Comparison of ENCODE assay signal across 16 mouse cellular contexts in genomic region chr8:81731332-81731731, GRCm38 (mm10).
"Had no signal": no experiment of that assay in that cellular context is flagged by ENCODE, and none has a peak within 500 bp of the region (broad histone marks: within the 10 kb centered on the region; RNA-seq: fewer than 3 reads in every experiment).

No protein-coding gene starts in this region.

- H3K36me3 ChIP-seq: neural tube, embryonic 13.5 days; neural tube, embryonic 15.5 days; stomach, embryonic 15.5 days had no signal

- H3K4me2 ChIP-seq: neural tube, embryonic 13.5 days; neural tube, embryonic 15.5 days; stomach, embryonic 15.5 days had no signal

- H3K27ac ChIP-seq: neural tube, embryonic 13.5 days; neural tube, embryonic 15.5 days; stomach, embryonic 15.5 days; stomach, postnatal 0 days had no signal

- H3K4me1 ChIP-seq: neural tube, embryonic 13.5 days; neural tube, embryonic 15.5 days; stomach, embryonic 15.5 days had no signal

- H3K4me3 ChIP-seq: neural tube, embryonic 13.5 days; neural tube, embryonic 15.5 days; stomach, embryonic 15.5 days had no signal

- DNase-seq: retina, postnatal 1 day; right cerebral cortex, adult 18-20 months; right cerebral cortex, postnatal 14 days; right cerebral cortex, postnatal 25 days; right cerebral cortex, postnatal 4 days; spleen, adult 18-20 months; thymus, adult 18-20 months; thymus, adult 2 months; thymus, postnatal 14 days; thymus, postnatal 25 days; thymus, postnatal 36 days; thymus, postnatal 4 days had no signal

- H3K27me3 ChIP-seq: neural tube, embryonic 13.5 days; neural tube, embryonic 15.5 days; stomach, embryonic 15.5 days had no signal

- H3K9ac ChIP-seq: neural tube, embryonic 13.5 days; neural tube, embryonic 15.5 days; stomach, embryonic 15.5 days had no signal

- H3K9me3 ChIP-seq: neural tube, embryonic 13.5 days; neural tube, embryonic 15.5 days; stomach, embryonic 15.5 days had no signal
